Mouse (Mus musculus) left cerebral cortex, adult 9 months (tissue): Measurements from ENCODE around the gene Baiap2.

Experiments
- DNase-seq, 2 experiments: peaks; one replicate each; pipeline ENCODE4 v3.0.0; 2022; ENCODE audit warnings: low spot score in 2 of 2

Baiap2 gene

DNA sequence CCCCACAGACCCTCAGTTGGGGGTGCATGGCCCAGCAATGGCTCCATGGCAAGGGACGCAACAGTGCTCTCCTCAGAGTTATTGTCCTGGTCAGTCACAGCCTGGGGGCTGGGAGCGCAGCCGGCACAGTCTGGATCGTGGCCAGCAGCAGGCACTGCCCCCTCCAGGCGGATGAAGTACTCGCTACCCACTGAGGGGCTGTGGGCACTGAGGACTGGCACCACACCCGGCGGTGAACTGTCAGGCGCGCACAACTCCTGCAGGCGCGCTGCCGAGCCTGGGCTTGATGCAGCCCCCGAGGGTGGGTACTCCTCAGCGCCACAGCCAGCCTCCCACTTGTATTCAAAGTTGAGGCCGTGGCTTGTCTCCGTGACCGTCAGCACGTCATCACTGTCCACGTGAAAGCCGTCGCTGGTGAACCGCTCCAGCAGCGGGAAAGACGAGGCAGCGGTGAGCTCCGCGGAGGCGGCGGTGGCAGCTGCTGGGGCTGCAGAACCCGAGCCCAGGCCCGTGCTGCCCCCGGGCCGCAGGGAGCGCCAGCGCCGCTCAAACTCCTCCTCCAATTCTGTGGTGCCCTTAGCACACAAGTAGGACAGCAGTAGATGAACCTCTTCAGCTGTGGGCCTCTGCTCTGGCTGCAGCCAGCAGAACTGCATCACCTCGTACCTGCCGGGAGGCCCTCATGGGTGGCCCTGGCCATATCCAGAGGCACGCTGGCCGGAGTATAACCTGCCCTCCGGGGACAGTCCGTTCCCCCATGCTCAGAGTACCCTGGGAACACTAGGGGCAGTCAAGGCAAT is 69.4 kb downstream of the Baiap2 start:
- DNase-seq: no peak

DNA sequence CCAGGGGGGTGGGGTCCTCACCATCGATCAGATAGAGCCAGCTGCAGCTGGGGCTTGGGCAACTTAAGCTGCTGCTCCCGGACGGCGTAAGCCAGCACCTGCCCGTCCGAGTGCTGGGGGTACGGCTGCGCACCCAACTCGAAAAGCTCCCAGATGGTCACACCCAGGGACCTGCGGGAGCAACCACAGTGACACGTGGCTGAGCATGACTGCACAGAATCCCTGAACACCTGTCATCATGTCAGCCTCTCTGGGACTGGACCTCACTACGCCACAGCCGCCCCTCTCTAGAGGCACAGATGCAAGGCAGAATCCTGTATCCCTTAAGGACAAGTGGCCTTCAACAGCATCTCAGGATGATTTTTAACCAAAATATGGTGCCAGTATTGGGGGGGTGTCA is 70.1 kb downstream of the Baiap2 start:
- DNase-seq: no peak

DNA sequence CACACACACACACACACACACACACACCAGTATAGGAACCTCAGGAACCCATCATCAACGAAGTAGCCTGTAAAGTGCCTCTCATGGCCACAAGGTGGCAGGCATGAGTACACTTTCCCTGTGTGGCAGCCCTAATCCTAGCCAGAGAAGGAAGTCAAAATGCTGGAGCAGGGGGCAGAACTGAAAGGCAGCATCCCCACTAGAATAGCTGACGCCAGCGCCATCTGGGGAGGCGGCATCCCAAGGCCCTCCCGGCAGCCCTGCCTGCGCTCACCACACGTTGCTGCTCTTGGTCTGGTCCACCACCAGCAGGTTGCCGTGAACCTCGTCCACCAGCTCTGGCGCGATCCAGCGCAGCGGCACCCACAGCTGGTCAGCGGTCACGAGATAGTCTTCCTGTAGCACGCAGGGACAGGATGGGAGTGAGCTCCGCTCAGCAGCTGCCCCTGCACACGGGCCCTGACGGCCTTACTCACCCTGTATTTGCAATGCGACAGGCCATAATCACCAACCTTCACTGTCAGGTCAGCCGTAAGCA is 70.7 kb downstream of the Baiap2 start:
- peak; percentile 59 to 87 for DNase-seq

DNA sequence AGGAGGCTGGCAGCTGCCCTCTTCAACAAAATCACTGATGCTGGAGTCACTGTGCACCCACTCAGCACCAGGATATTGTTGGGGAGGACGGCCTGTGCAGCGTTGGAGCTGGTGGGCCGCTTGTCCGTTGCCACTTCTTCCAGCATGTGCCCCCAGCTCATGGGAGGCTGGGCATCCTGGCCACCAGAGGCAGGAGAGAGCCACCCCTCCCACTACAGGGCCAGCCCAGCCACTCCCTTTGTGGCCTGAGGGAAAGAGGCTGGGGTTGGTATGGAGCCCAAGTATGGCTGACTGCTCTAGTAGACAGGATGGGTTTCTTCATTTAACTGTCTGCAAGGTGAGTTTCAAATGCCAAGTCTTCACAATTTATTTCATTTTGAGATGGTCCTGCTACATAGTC is 72.2 kb downstream of the Baiap2 start:
- no peak for DNase-seq

DNA sequence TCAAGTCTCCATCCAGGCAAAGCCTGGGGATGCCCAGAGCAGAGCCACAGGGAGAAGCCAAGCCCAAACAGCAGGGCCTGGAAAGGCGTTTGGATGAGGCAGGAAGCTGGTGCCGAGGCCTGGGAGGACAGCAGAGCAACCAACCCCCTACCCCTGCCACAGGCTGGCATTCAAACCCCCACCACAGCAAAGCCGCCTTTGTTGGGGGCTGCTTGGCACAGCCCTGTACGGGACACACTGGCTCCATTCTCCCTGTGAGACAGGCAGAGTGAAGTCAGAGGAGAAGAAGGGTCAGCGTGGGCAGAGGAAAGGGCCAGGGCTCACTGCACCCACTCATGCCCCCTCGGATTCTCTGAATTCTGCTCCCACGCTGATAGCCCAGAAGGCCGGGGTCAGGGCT is 74.4 kb downstream of the Baiap2 start:
- DNase-seq: no peak

DNA sequence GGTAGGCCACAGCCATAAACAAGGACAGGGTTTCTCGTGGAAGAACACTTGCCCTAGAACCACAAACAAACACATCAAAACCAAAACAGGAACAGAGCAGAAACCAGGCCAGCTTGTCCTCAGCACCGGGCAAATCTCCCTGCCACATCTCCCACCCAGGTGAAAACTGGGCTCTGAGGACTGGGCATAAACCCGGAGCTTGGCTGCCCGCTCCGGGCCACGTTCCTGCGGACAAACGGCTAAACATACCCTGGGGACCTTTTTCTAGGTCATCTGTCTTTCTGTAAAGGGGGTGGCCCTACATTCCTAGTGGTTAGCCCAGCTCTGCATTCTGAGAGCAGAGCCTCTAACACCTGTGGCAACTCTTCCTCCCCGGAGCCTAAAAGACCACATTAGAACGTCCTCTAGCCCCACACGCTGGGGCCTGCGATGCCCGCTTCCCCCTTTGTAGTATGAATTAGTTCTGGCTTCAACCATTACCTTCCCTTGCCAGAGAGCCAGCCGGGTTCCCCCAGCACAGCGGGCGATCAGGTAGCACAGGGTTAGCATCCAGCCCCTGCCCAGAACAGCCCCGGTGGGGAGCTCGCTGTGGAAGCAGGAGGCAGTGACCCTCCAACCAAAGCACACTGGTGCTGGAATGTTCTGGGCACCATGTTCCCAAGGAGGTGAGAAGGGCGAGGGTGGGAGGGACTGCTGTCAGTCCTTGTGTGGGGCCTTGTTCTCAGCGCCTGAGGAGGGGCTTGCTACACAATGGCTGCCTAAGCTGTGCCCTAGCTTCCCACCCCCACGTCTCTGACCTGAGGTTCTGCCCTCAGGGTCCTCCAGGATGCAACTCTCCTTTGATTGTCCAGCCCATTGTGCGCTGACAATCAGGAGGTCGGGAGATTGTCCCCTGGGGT is 77.2 kb downstream of the Baiap2 start:
- DNase-seq: no peak

DNA sequence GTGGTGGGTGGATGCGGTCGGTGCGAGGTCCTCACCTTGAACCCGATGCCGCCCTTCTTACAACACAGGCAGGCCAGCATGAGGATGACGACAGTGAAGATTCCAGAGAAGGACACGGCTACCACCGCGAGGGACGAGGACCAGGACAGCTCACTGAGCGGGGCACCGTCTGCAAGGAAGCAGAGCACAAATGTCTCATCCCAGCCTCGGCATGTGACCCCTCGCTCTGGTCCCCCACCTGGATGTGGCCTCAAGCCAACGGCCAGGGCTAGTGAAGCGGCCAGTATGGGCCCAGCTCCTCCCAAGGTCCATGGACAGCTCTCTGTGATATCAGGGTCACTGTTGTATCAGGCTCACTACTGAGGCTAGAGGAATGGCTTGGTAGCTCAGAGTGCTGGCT is 78.8 kb downstream of the Baiap2 start:
- no peak for DNase-seq

DNA sequence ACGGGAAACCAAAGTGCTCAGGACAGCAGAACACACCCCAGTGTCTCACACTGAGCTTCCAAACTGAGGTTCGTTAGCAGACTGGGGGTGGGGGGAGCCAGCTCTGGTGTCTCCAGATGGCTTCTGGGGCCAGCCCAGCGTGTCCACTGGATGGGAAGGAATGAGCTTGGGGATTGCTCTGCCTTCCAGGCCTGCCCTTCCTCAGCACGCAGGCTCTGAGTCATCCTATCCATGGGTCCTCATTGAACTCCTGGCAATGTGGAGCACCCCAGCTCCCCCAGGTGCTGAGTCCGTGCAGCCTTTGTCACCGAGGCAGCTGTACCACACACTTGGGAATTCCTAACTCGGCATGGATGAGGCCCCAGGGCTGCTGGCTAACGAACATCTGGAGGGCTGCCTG is 79.7 kb downstream of the Baiap2 start:
- DNase-seq: no peak

DNA sequence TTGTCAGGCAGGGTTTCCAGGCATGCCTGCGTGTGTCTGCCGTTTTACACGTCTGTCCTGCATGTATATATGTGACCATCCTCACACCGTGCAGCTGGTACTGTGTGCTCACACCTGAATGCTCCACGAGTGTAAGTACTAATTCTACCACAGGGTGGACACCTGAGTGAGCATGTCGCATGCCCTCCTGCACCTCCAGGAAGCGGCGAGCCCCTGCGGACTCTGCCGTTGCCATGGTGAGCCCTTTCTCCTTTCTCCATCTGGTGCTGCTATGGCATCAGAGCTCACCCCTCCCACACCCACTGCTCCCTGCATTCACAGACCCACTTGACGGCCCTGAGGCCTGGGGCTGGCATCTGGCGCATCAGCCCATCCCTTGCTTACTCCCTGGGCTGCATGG is 80.3 kb downstream of the Baiap2 start:
- DNase-seq: no peak

DNA sequence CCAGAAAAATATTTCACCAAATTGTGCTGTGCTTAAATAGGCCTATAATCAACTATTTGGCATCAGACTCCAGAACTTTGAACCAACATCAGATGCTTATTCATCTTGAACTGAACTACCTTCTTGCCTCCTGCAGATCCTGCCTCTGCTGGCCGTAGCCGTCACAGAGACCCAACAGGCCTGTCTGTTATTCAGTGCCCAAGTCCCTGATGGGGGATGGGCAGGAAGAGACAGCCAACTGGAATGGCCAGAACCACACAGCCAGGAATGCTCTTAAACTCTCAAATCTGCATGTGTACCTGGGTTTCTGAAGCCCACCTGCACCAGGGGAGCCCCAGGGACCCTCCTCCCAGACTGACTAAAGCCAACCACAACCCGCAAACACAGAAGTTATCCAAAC is 84.4 kb downstream of the Baiap2 start:
- DNase-seq: no peak

DNA sequence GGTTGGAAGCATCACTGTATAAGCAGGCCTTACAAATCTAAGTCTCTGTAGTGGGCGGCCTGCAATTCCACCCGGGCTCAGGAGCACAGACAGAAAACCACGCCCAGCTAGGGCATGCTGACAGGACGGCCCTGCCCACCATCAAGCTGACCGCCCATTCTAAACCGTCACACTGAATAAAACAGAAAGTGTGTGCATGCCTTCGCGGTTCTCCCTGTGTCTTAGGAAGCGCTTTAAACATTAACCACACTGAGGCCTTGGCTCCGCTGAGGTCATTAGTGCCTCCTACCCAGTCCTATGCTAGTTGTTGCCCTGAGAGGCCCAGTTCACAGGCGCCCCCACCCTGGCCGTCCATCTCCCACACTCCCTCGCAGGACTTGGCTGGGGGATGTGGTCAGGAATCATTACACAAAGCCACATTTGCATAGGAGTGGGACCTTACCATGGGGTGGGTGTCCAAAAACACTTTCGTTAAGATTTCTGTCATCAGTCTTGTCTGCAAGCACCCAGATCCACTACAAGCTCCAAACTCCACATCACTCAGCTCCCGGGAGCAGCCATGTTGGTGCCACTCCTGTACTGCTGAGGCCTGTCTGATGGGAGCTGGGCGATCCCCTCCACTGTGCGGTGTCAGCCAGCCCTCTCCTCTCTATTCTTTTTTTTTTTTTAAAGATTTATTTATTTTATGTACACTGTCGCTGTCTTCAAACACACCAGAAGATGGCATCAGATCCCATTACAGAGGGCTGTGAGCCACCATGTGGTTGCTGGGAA is 85.9 kb downstream of the Baiap2 start:
- DNase-seq: no peak

DNA sequence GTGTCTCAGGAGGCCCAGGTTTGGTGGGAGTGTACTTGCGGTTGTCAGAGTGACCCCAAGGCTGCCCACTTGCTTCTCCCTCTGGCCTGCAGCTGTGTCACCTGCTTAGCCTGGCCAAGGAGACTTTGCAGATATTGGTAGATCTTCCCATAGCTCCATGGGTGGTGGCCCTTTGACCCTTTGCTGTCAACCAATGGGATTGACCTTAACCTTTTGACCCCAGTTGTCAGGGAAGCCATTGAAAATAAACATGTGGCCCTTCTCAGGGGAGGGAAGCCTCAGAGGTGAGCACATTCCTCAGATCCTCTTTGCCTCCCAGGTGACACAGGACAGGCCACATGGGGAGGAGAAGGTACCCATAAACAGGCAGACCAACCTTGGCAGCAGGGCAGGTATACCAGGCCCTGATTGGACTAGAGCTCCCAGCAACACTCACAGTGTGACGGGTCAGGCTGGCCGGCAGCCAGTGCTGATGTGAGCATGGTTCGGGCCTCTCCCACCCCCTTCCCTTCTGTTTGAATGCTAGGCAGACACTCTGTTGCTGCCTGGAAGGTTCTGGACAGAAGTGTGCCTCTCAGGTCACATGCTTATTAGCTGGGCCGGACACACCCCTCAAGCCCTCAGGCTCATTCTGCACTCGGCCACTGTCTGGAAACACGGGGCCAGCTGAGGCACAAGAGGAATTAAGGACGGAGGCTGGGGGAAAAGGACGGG is 87.0 kb downstream of the Baiap2 start:
- DNase-seq: no peak

DNA sequence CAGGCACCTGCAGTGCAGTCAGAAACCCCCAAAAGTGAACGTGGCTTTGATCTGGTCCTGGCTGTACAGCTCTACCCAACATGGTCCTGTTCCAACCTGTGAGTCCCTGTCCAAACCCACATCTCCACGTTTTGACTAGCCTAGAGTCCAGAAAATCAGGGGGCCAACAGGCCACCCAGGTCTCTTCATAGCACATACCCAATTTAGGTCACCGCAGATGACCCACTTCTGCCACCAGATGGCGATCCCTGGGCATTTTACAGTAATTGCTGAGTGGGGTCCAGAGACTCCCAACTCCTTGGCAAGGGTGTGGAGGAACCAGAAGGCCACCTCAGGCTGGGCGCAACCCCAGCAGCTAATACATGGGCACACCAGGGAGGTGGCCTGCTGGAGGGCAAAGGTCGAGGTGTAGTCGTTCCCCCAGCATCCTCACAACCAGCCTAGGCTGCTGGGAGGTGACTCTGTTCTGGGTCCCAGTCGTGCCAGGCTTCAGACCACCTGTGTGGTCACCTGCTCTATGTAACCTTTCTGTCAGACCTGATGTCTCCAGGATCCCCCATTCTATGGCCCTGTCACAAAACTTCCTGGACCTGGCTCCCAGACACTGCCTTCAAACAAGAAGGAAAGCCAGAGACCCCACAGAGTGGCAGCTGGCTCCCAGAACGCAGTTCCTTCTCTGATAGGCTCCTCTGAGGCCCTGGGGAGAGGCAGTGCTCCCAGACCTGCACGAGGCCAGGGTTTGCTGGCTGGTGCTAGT is 87.8 kb downstream of the Baiap2 start:
- no peak for DNase-seq

DNA sequence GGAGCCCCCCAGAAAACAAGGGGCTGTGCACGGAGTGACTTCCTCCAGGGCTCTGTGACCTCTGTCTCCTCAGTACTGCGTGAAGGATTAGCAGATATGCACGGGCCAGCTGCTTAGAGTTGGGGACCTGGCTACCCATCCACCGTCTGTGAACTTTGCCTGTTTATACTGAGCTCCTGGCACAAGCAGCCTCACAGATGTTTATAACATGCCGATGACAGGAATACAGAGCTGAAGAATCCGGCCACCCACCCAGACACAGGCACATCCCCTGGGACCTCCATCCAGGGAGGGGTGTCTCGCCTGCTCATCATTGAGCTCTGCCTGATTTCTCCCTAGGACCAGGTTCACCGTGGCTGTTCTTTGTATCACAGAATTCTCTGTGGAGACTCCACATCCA is 89.5 kb downstream of the Baiap2 start:
- DNase-seq: no peak

DNA sequence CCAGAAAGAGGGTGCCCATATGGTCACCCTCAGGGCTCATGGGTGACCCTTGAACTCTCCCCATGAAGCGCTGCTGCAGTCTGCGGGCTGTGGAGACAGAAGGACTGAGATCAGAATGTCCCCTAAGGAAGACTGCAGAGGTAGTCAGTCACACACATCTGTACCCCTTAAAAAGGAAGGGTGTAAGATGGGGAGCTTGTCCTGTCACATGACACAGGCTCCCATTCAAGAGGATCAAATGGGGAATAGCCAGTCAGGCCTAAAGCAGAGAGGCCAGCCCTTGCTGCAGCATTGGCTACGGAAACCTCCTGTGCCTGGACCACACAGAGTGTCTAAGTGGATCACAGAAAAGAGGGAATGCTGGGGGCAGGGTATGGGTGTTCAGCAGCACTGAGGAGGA is 90.9 kb downstream of the Baiap2 start:
- no peak for DNase-seq

DNA sequence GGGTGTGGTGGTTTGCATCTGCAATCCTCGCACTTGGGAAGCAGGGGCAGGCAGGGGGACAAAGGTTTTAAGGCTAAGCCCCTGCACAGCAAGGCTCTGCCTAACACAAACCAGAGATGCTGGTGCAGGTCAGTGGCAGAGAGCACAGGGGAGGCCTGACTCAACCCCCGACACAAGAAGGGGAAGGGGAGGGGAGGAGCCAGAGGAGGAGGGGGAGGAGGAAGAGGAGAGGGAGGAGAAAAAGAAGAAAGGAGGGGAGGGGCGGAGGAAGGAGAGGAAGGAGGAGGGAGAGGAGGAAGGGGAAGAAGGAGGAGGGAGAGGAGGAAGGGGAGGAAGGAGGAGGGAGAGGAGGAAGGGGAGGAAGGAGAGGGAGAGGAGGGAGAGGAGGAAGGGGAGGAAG is 91.7 kb downstream of the Baiap2 start:
- no peak for DNase-seq

DNA sequence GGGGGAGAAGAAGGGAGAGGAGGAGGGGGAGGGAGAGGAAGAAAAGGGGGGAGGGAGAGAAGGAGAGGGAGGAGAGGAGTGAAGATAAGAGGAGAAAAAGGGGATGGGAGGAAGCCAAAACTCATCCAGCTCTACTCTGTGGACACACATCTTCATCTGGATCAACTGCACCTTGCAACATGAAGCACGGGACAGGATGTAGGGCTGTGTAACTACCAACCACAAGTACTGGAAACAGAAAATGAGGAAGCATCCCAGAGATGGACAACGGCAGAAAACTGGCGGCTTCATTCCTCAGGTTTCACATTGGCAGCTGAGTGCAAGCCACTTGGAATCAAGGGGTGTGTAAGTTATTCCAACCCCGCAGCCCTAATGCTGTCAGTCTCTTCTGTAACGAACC is 92.2 kb downstream of the Baiap2 start:
- no peak for DNase-seq

DNA sequence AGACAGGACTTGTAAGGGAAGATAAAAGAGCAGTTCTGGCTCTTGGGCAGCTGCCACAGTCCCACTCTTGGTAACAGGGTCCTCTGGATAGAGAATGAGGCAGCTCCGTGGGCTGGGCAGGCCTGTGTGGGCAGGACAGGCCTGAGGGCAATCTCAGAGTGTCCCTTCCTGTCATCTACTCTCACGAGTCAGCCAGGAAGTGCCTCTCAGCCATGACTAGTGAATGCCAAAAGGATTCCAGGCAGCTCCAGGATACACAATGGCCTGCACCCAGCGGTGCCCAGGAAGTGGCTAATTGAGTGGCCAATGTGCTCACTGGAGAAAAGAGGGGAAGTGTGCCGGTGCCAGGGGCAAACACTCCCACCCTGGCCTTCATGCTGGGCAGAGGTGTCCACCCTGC is 97.0 kb downstream of the Baiap2 start:
- no peak for DNase-seq

DNA sequence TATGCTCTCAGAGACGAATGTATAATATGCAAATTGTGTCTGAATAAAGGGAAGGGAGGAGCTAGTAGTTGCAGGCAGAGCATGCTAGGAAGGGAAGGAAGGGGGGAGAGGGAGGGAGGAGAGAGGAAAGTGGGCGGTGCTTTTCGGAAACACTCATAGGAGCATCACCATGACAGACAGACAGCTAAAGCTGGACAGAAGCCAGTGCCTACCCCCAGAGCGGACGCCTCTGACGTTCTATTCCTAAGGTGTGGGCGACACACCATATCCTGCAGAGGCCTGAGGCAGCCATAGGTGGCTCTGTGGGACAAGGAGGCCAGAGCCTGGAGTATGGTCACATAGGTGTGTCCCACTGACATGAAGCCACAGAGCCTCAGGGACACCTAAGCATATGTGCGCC is 97.9 kb downstream of the Baiap2 start:
- peak in 1 of 2 experiments; percentile 70 for DNase-seq
